Mouse (Mus musculus) liver, adult 2 months (tissue): ENCODE measurements around the gene Epn1.

ENCODE experiments used
- CTCF ChIP-seq: fragments of 200-500 bp; IDR thresholded peaks from 2 replicates; pipeline ENCODE4 v1.5.1; 2011; ENCODE audit warnings: low read depth, low read length, control low read depth
- POLR2A ChIP-seq: fragments of 200-500 bp; IDR thresholded peaks from 2 replicates; pipeline ENCODE4 v1.6.1; 2011; ENCODE audit warnings: low read length, control low read depth; ENCODE audit not compliant: insufficient read depth; ENCODE audit errors: extremely low read depth

DNA sequence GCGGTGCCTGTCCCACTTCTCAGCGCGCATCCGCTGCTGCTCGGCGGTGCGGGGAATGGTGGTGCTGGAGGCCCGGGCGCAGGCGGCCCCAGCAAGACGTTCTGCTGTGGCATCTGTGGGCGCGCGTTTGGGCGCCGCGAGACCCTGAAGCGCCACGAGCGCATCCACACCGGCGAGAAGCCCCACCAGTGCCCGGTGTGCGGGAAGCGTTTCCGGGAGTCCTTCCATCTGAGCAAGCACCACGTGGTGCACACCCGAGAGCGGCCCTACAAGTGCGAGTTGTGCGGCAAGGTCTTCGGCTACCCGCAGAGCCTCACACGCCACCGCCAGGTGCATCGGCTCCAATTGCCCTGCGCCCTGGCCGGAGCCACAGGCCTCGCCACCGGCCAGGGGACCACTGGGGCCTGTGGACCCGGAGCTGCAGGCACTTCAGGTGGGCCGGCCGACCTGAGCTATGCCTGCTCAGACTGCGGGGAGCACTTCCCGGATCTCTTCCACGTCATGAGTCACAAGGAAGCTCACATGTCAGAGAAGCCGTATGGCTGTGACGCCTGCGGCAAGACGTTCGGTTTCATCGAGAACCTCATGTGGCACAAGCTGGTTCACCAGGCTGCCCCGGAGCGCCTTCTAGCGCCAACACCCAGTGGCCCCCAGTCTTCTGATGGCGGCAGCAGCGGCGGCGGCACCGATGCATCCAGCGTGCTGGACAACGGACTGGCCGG, 49.3 kb upstream of the Epn1 start:
- no peak for TF ChIP-seq CTCF
- no peak for TF ChIP-seq POLR2A
